Mouse (Mus musculus) neural tube, embryonic 11.5 days (tissue): Measurements from ENCODE around the gene St3gal3. TPM values are rescaled to one million over a fixed set of nuclear protein-coding genes. Genes with fewer than 3 reads are reported as not detected.

Experiments used
- ATAC-seq: fragments of 200-750 bp; cut with Nextera tagmentation; 2 replicates; pipeline ENCODE4 v1.8.0; 2017; ENCODE audit warnings: moderate number of reproducible peaks, mild to moderate bottlenecking, moderate TSS enrichment, moderate library complexity; ENCODE audit not compliant: insufficient read depth, low FRiP score, low TSS enrichment
- DNase-seq: peaks from one replicate; pipeline ENCODE4 v3.0.0-alpha.2; 2015; ENCODE audit warnings: low spot score
- H3K27ac ChIP-seq: fragments of 300-500 bp; sonication (generic); 2 replicates; pipeline ENCODE4 v1.5.1; 2014; ENCODE audit warnings: low read depth, mild to moderate bottlenecking, low read length
- H3K27me3 ChIP-seq: fragments of 300-500 bp; sonication (generic); 2 replicates; pipeline ENCODE4 v1.6.1; 2014; ENCODE audit warnings: mild to moderate bottlenecking, low read length, mixed read lengths; ENCODE audit not compliant: control insufficient read depth, insufficient read depth
- H3K36me3 ChIP-seq: fragments of 300-500 bp; sonication (generic); 2 replicates; pipeline ENCODE4 v1.6.1; 2014; ENCODE audit warnings: mild to moderate bottlenecking, low read length, moderate library complexity, mixed read lengths; ENCODE audit not compliant: control insufficient read depth, insufficient read depth
- H3K4me1 ChIP-seq: fragments of 300-500 bp; sonication (generic); 2 replicates; pipeline ENCODE4 v1.6.1; 2014; ENCODE audit warnings: low read length, mixed read lengths; ENCODE audit not compliant: control insufficient read depth, insufficient read depth
- H3K4me2 ChIP-seq: fragments of 300-500 bp; sonication (generic); 2 replicates; pipeline ENCODE4 v1.6.1; 2014; ENCODE audit warnings: low read depth, mild to moderate bottlenecking, moderate library complexity
- H3K4me3 ChIP-seq: fragments of 300-500 bp; sonication (generic); 2 replicates; pipeline ENCODE4 v1.5.1; 2014; ENCODE audit warnings: low read depth, low read length
- H3K9ac ChIP-seq: fragments of 300-500 bp; sonication (generic); 2 replicates; pipeline ENCODE4 v1.6.1; 2014; ENCODE audit warnings: mild to moderate bottlenecking, low read length
- H3K9me3 ChIP-seq: fragments of 300-500 bp; sonication (generic); 2 replicates; pipeline ENCODE4 v1.6.1; 2016; ENCODE audit warnings: low read length; ENCODE audit not compliant: control insufficient read depth
- WGBS: fragments of 180-500 bp; shearing (Covaris S2); extraction: QIAGEN DNeasy Blood & Tissue Kit; methylation state at CpG from one replicate; pipeline ENCODE4 v1.1.7; 2014; 5-methylcytosine and 5-hydroxymethylcytosine counted together
- polyA plus RNA-seq: library from polyadenylated mRNA; unstranded; fragments of >200 nt; fragmentation: Nextera tagmentation; extraction: Ambion mirVana; gene quantifications from 2 replicates; pipeline ENCODE4 v1.2.1, GENCODE M21; 2014

The St3gal3 gene
- polyA plus RNA-seq, 1 experiment from 2014 or later = 5.2 TPM

- DNase-seq = no peak
- no peak overlapping the region for H3K4me3 ChIP-seq
- peaks cover 8% of the 10 kb centered on the region for H3K4me1 ChIP-seq
- no peak overlapping the region for H3K9ac ChIP-seq
- no peak overlapping the region for H3K4me2 ChIP-seq
- ATAC-seq = no peak
- no peak overlapping the region for H3K27ac ChIP-seq
- H3K36me3 ChIP-seq = peaks cover 21% of the 10 kb centered on the region
- H3K27me3 ChIP-seq = no peaks in the 10 kb centered on the region
- 94% methylated on average over 3 of the region's 3 CpGs for WGBS
- H3K9me3 ChIP-seq = no peaks in the 10 kb centered on the region
Measured at GRCm38 (mm10) chr4:117906196-117906595, 228.5 kb downstream of the St3gal3 start.

DNA sequence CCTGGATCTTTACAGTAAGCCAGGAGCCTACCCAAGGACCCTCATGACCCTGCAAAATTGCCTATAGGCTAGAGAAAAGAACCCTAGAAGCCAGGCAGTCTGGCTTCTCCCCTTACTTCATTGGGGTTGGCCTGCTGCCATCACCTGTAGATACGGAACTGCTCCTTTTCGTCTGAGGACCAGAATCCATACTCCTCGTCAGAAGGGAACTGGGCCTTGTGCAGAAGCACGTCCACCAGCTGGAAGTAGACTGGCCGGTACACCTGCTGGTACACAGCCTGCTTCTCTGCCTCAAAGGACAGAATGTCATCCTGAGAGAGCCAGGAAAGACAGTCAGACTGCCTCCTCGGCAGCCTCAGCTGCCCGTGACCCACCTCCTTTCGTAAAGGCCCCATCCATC lies 230.0 kb downstream of the St3gal3 start:
- Histone ChIP-seq H3K4me2 (no peak overlapping the region), H3K9me3 (no peaks in the 10 kb centered on the region), H3K9ac (no peak overlapping the region), H3K27ac (no peak overlapping the region), H3K36me3 (peaks cover 22% of the 10 kb centered on the region), H3K4me1 (peaks cover 6% of the 10 kb centered on the region; the same call in 1 of the 2 replicates), H3K4me3 (no peak overlapping the region), H3K27me3 (no peaks in the 10 kb centered on the region)
- WGBS = 94% methylated on average over 8 of the region's 8 CpGs
- no peak for DNase-seq
- ATAC-seq = no peak

DNA sequence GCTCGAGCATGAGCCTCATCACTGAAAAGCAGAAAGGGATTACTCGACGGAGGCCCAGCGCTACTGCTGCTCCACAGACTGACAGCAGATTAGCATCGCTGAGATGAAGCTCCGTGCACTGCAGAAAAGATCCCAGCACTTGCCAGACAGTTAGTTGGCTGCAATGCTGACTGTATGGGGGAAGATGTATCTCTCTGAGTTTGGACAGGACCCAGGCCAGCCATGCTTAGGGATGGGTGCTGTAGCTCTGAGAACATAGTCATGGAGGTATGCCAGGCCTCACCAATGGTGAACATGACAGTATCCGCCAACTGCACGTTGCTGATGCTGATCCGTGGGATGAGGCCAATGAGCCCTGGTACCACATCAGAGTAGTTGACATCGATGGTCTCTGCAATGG lies 230.6 kb downstream of the St3gal3 start:
- DNase-seq (no peak), ATAC-seq (no peak)
- H3K27ac ChIP-seq = no peak overlapping the region
- WGBS = 92% methylated on average over 10 of the region's 10 CpGs
- H3K4me2 ChIP-seq = no peak overlapping the region
- no peak overlapping the region for H3K4me3 ChIP-seq
- no peaks in the 10 kb centered on the region for H3K9me3 ChIP-seq
- H3K36me3 ChIP-seq = peaks cover 22% of the 10 kb centered on the region
- no peak overlapping the region for H3K9ac ChIP-seq
- no peaks in the 10 kb centered on the region; the same call in 1 of the 2 replicates for H3K4me1 ChIP-seq
- H3K27me3 ChIP-seq = no peaks in the 10 kb centered on the region

DNA sequence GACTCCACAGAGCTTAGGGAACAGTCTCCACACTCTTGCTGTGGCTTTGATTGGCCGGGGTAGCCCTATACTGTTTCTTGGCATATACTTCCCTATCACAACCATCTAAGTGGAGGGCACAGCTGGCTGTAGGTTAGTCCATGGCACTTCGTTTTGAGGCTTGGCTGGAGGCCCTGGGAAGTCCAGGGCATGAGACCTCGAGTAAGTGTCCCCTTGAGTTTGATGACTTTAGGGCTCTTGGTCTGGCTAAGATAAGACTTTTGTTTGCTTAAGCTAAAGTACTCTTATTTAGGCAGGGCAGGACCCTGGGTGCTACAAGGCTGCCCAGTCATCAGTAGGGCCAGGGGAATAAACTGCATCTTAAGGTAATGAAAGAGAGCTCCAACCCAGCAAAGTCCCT lies 236.6 kb downstream of the St3gal3 start:
- no peaks in the 10 kb centered on the region for H3K27me3 ChIP-seq
- no peak overlapping the region for H3K9ac ChIP-seq
- no peak overlapping the region for H3K4me2 ChIP-seq
- DNase-seq (no peak), ATAC-seq (no peak)
- H3K9me3 ChIP-seq = no peaks in the 10 kb centered on the region
- no peaks in the 10 kb centered on the region for H3K4me1 ChIP-seq
- H3K4me3 ChIP-seq = no peak overlapping the region
- WGBS = 81% methylated on average over 3 of the region's 3 CpGs
- H3K27ac ChIP-seq = no peak overlapping the region
- peaks cover 24% of the 10 kb centered on the region for H3K36me3 ChIP-seq

GRCm38 (mm10) chr4:117896031-117896430 lies 238.7 kb downstream of the St3gal3 start:
- Histone ChIP-seq H3K4me2 (no peak overlapping the region), H3K4me3 (no peak overlapping the region), H3K4me1 (0 out of 2 replicates have a peak, but pooled peaks cover 2% of the 10 kb centered on the region), H3K27ac (no peak overlapping the region), H3K9me3 (no peaks in the 10 kb centered on the region), H3K36me3 (peaks cover 10% of the 10 kb centered on the region), H3K9ac (no peak overlapping the region), H3K27me3 (no peaks in the 10 kb centered on the region)
- 93% methylated on average over 6 of the region's 6 CpGs for WGBS
- DNase-seq = no peak
- no peak for ATAC-seq

DNA sequence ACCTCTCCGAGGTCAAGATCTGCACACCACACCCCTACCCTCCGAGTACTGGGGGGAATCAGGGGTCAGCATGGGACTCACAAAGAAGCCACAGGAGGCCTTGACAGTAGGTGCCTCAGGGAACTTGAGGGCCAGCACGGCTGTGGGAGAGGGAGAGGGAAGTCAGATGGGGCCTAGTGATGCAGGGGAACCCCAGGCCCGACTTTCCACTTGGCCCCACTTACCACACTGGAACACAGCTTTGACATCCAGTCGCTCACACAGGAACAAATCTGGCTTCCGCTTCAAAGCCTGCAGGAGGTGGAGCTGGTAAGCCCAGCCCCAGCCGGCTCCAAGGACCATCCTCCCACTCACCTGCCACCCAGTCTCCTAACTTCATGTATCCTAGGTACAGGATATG lies 239.4 kb downstream of the St3gal3 start:
- Histone ChIP-seq H3K36me3 (peaks cover 10% of the 10 kb centered on the region), H3K4me3 (no peak overlapping the region), H3K27me3 (no peaks in the 10 kb centered on the region), H3K9ac (no peak overlapping the region), H3K9me3 (no peaks in the 10 kb centered on the region), H3K27ac (no peak overlapping the region), H3K4me2 (no peak overlapping the region), H3K4me1 (0 out of 2 replicates have a peak, but pooled peaks cover 2% of the 10 kb centered on the region)
- DNase-seq = no peak
- ATAC-seq = no peak
- 81% methylated on average over 7 of the region's 7 CpGs for WGBS

- Histone ChIP-seq H3K27ac (no peak overlapping the region), H3K4me3 (no peak overlapping the region), H3K4me2 (no peak overlapping the region), H3K27me3 (no peaks in the 10 kb centered on the region), H3K9me3 (no peaks in the 10 kb centered on the region), H3K9ac (no peak overlapping the region), H3K4me1 (0 out of 2 replicates have a peak, but pooled peaks cover 2% of the 10 kb centered on the region), H3K36me3 (peaks cover 10% of the 10 kb centered on the region)
- DNase-seq (no peak), ATAC-seq (no peak)
- 91% methylated on average over 8 of the region's 8 CpGs for WGBS
Measured at GRCm38 (mm10) chr4:117894601-117895000, 240.1 kb downstream of the St3gal3 start.

DNA sequence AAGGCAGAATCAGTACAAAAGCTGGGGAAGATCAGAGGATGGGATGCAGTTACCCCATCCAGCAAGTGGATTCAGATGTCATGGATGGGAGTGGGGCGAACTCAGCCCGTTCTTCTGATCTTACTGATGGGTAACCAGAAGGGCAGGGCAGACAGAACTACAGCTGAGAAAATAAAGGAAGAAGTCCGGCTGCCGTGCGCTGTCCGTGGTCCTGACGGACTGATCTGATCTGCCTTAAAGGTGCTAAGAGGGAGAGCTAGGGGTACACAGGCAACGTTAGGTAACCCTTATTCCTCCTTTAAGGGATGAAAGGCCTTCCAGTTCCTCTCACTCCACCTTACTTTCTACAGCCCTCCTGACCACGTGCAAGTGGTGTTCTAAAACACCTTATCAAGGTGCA lies 241.3 kb downstream of the St3gal3 start:
- Histone ChIP-seq H3K27ac (no peak overlapping the region), H3K9ac (no peak overlapping the region), H3K4me2 (no peak overlapping the region), H3K4me1 (0 out of 2 replicates have a peak, but pooled peaks cover 2% of the 10 kb centered on the region), H3K36me3 (peaks cover 8% of the 10 kb centered on the region), H3K27me3 (no peaks in the 10 kb centered on the region), H3K9me3 (no peaks in the 10 kb centered on the region), H3K4me3 (no peak overlapping the region)
- no peak for ATAC-seq
- WGBS = 23% methylated on average over 9 of the region's 9 CpGs
- peak; percentile 52 for DNase-seq

GRCm38 (mm10) chr4:117891738-117892161 lies 243.0 kb downstream of the St3gal3 start, which contains the start of gene Dph2:
TSS of gene Dph2 (minus strand) at chr4:117892032.
- Histone ChIP-seq H3K4me3 (peak within 1 kb of the TSS; percentile 66), H3K27me3 (no peaks in the 10 kb centered on the region), H3K36me3 (peaks cover 3% of the 10 kb centered on the region), H3K9me3 (no peaks in the 10 kb centered on the region), H3K9ac (peak within 1 kb of the TSS; percentile 40), H3K4me2 (peak within 1 kb of the TSS; percentile 66), H3K4me1 (0 out of 2 replicates have a peak, but pooled peaks cover 5% of the 10 kb centered on the region), H3K27ac (no peak within 1 kb of the TSS)
- WGBS = 0% methylated on average over 21 of the region's 21 CpGs
- DNase-seq = peak; percentile 85
- ATAC-seq = peak; percentile 87
